Mouse (Mus musculus): ENCODE measurements around the gene Pramel5. TPM values are rescaled to one million over a fixed set of nuclear protein-coding genes. Genes with fewer than 3 reads are reported as not detected.
"Not testable (repeated sequence)": the region's sequence is repeated elsewhere in the genome, so short reads cannot be mapped to it uniquely, and the experiment has no call there.

The Pramel5 gene
- not detected in 2 replicates for polyA plus RNA-seq (2012; rRNA removed)

GRCm38 (mm10) chr4:144280388-144280787, at the start of gene Pramel5:
TSS of gene Pramel5 (minus strand) at chr4:144280488.
- not testable (repeated sequence) for H3K4me1 ChIP-seq (ENCODE audit: control insufficient read depth, insufficient read depth, low read length); H3K27ac ChIP-seq (ENCODE audit: control insufficient read depth, insufficient read depth, low read depth, low read length); H3K27me3 ChIP-seq (ENCODE audit: control insufficient read depth, insufficient read depth, low read length); H3K4me3 ChIP-seq (ENCODE audit: control insufficient read depth, low read depth, low read length); H3K36me3 ChIP-seq (ENCODE audit: control insufficient read depth, insufficient read depth, low read length)

GRCm38 (mm10) chr4:144329949-144330348, 49.7 kb upstream of the Pramel5 start, which contains the start of gene Gm13128:
TSS of gene Gm13128 (plus strand) at chr4:144330249.
- H3K4me3 ChIP-seq (ENCODE audit: control insufficient read depth, low read depth, low read length); H3K4me1 ChIP-seq (ENCODE audit: control insufficient read depth, insufficient read depth, low read length); H3K36me3 ChIP-seq (ENCODE audit: control insufficient read depth, insufficient read depth, low read length); H3K27ac ChIP-seq (ENCODE audit: control insufficient read depth, insufficient read depth, low read depth, low read length); H3K27me3 ChIP-seq (ENCODE audit: control insufficient read depth, insufficient read depth, low read length): not testable (repeated sequence)

GRCm38 (mm10) chr4:144312666-144313460, 32.6 kb upstream of the Pramel5 start:
- H3K4me1 ChIP-seq (ENCODE audit: control insufficient read depth, insufficient read depth, low read length); H3K36me3 ChIP-seq (ENCODE audit: control insufficient read depth, insufficient read depth, low read length); H3K4me3 ChIP-seq (ENCODE audit: control insufficient read depth, low read depth, low read length); H3K27ac ChIP-seq (ENCODE audit: control insufficient read depth, insufficient read depth, low read depth, low read length); H3K27me3 ChIP-seq (ENCODE audit: control insufficient read depth, insufficient read depth, low read length): not testable (repeated sequence)

GRCm38 (mm10) chr4:144299414-144299813, 19.1 kb upstream of the Pramel5 start:
- not testable (repeated sequence) for H3K27ac ChIP-seq (ENCODE audit: control insufficient read depth, insufficient read depth, low read depth, low read length); H3K4me1 ChIP-seq (ENCODE audit: control insufficient read depth, insufficient read depth, low read length); H3K36me3 ChIP-seq (ENCODE audit: control insufficient read depth, insufficient read depth, low read length); H3K27me3 ChIP-seq (ENCODE audit: control insufficient read depth, insufficient read depth, low read length); H3K4me3 ChIP-seq (ENCODE audit: control insufficient read depth, low read depth, low read length)

GRCm38 (mm10) chr4:144254768-144255167, 25.5 kb downstream of the Pramel5 start:
- not testable (repeated sequence) for H3K4me3 ChIP-seq (ENCODE audit: control insufficient read depth, low read depth, low read length); H3K27me3 ChIP-seq (ENCODE audit: control insufficient read depth, insufficient read depth, low read length); H3K4me1 ChIP-seq (ENCODE audit: control insufficient read depth, insufficient read depth, low read length); H3K36me3 ChIP-seq (ENCODE audit: control insufficient read depth, insufficient read depth, low read length); H3K27ac ChIP-seq (ENCODE audit: control insufficient read depth, insufficient read depth, low read depth, low read length)

Other genes with a start within 250 kb of the Pramel5 start
- gene Pramel4, start 221.4 kb downstream of the Pramel5 start, polyA plus RNA-seq (2012; rRNA removed): not detected in 2 replicates
- not detected in 2 replicates for gene Gm13102, start 174.0 kb downstream of the Pramel5 start, polyA plus RNA-seq (2012; rRNA removed)
- gene Oog3, start 117.8 kb downstream of the Pramel5 start, polyA plus RNA-seq (2012; rRNA removed): not detected in 2 replicates
- not detected in 2 replicates for gene Oog2, start 89.8 kb downstream of the Pramel5 start, polyA plus RNA-seq (2012; rRNA removed)
- gene C87977, start 67.2 kb downstream of the Pramel5 start, polyA plus RNA-seq (2012; rRNA removed): 0.12 TPM in 1 of 2 replicates, not detected in the other
- not detected in 2 replicates for gene Gm13128, start 49.8 kb upstream of the Pramel5 start, polyA plus RNA-seq (2012; rRNA removed)
- not detected in 2 replicates for gene Gm13119, start 77.5 kb upstream of the Pramel5 start, polyA plus RNA-seq (2012; rRNA removed)
- not detected in 2 replicates for gene Pramef20, start 97.4 kb upstream of the Pramel5 start, polyA plus RNA-seq (2012; rRNA removed)
- gene Pramef12, start 128.0 kb upstream of the Pramel5 start, polyA plus RNA-seq (2012; rRNA removed): 2.2 and 2.8 TPM in 2 replicates
- gene 1700012P22Rik, start 158.3 kb upstream of the Pramel5 start, polyA plus RNA-seq (2012; rRNA removed): 111 and 131 TPM in 2 replicates
- not detected in 2 replicates for gene Gm9944, start 172.8 kb upstream of the Pramel5 start, polyA plus RNA-seq (2012; rRNA removed)
- not detected in 2 replicates for gene Aadacl3, start 183.3 kb upstream of the Pramel5 start, polyA plus RNA-seq (2012; rRNA removed)
- gene 9430007A20Rik, start 239.3 kb upstream of the Pramel5 start, polyA plus RNA-seq (2012; rRNA removed): not detected in 2 replicates